Mouse (Mus musculus): Measurements from ENCODE around the gene Smc5. TPM values are rescaled to one million over a fixed set of nuclear protein-coding genes. Genes with fewer than 3 reads are reported as not detected.

The Smc5 gene
- 41.0 TPM for polyA plus RNA-seq (2017; shearing (Covaris generic))

DNA sequence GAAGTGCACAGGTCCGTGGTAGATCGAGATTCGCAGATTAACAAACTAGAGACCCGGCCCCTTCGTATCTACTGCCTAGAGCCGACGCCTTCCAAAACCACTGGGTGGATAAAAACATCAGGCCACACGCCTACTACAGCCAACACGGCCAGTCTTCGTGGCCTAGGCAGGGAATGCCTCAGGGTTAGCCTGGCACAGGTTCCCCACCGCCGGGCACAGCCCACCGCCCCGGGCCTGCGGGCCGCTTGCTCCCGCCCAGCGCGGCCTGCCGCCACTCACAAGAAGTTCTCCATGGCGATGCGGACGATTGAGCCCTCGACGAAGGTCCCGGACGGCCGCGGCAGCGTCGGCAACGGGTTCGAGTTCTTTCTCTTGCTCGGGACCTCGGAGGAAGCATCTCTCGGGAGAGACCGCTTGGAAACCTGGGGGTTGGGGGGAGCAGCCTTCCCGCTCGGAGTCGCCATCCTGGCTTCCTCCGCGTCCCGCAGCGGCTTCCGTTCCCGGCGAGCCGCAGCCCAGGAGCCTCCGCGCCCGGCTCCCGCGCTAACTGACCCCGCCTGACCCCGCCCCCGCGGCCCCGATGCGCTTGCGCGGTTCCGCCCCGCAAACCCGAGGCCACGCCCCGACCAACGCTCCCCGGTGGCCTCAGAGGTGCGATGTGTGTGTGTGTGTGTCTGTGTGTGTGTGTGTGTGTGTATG is at the start of gene Smc5:
Smc5 (minus strand) TSS at position 543 of the 699 bp plus-strand sequence.

Other genes with a start within 250 kb of the Smc5 start
- gene Klf9, start 132.7 kb downstream of the Smc5 start, polyA plus RNA-seq (2017; shearing (Covaris generic)) = 18.4 TPM
- not detected for gene Mamdc2, start 174.5 kb upstream of the Smc5 start, polyA plus RNA-seq (2017; shearing (Covaris generic))

Data from effector memory CD4-positive, alpha-beta T cell, adult 7 months (primary cell).